In the genomic region with DNA sequence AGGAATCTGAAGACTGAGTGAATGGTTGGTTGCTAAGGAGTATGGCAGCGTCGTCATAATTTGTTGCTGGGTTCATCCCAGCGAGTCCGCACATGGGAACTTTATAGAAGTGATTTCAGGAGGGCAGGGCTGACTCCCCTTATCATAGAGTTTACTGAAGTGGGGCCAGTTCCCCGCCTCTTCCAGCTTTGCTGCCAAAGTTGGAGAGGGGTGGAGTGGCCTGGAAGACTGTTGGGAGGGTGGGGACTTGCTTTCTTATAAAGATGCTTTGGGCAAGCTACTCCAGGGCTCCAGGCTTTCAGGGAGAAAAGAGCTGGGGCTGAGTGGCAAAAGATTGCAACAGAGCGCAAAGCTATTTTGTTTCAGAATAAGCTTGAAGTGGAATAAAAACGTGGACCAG, we compare ENCODE assay signal across 8 mouse cellular contexts. TPM values are rescaled to one million over a fixed set of nuclear protein-coding genes. Genes with fewer than 3 reads are reported as not detected.
A peak's percentile ranks its signal among the peaks of the same experiment; 100 is the strongest.
DNase-seq lines count a peak whose midpoint lies in the region; ATAC-seq lines count a peak whose summit lies in the region.

No protein-coding gene starts in this region.

- no peak overlapping the region for H3K27ac ChIP-seq in embryonic facial prominence, embryonic 12.5 days
- H3K27ac ChIP-seq in heart, embryonic 16.5 days (ENCODE audit: low read length), result no peak overlapping the region
- H3K27ac ChIP-seq in midbrain, embryonic 12.5 days (replicated peaks), result no peak overlapping the region

- H3K4me2 ChIP-seq in embryonic facial prominence, embryonic 12.5 days (replicated peaks), result peak overlapping the region; percentile 91; the same call in 1 of the 2 replicates
- H3K4me2 ChIP-seq in heart, embryonic 16.5 days (ENCODE audit: low read depth, low read length), result peak overlapping the region; percentile 99
- peak overlapping the region; percentile 96 for H3K4me2 ChIP-seq in midbrain, embryonic 12.5 days (replicated peaks)

- H3K36me3 ChIP-seq in embryonic facial prominence, embryonic 12.5 days, result no peaks in the 10 kb centered on the region
- no peaks in the 10 kb centered on the region for H3K36me3 ChIP-seq in heart, embryonic 16.5 days (ENCODE audit: control insufficient read depth, insufficient read depth)
- H3K36me3 ChIP-seq in midbrain, embryonic 12.5 days, result no peaks in the 10 kb centered on the region

- H3K9me3 ChIP-seq in embryonic facial prominence, embryonic 12.5 days, result no peaks in the 10 kb centered on the region
- H3K9me3 ChIP-seq in heart, embryonic 16.5 days (replicated peaks; ENCODE audit: control insufficient read depth, low read length), result no peaks in the 10 kb centered on the region
- no peaks in the 10 kb centered on the region for H3K9me3 ChIP-seq in midbrain, embryonic 12.5 days

- no peak overlapping the region for H3K9ac ChIP-seq in embryonic facial prominence, embryonic 12.5 days
- H3K9ac ChIP-seq in heart, embryonic 16.5 days (ENCODE audit: low read length), result no peak overlapping the region
- H3K9ac ChIP-seq in midbrain, embryonic 12.5 days (replicated peaks), result no peak overlapping the region

- DNase-seq in Muller cell, postnatal 12 days (ENCODE audit: inconsistent ontology term), result peak; percentile 16
- DNase-seq in kidney, postnatal 4 days, result peak; percentile 38 to 47
- DNase-seq in adipocyte (ENCODE audit: low spot score), result no peak
- no peak for DNase-seq in spleen, adult 12 weeks (ENCODE audit: low spot score)
- no peak for DNase-seq in thymus, postnatal 4 days

- peaks cover 19% of the 10 kb centered on the region for H3K27me3 ChIP-seq in embryonic facial prominence, embryonic 12.5 days
- peaks cover 23% of the 10 kb centered on the region for H3K27me3 ChIP-seq in heart, embryonic 16.5 days (ENCODE audit: control insufficient read depth, insufficient read depth, low read length)
- peaks cover 43% of the 10 kb centered on the region for H3K27me3 ChIP-seq in midbrain, embryonic 12.5 days

- WGBS in embryonic facial prominence, embryonic 12.5 days, result 50% methylated on average over 7 of the region's 7 CpGs
- WGBS in heart, embryonic 16.5 days, result 17% methylated on average over 7 of the region's 7 CpGs
- WGBS in midbrain, embryonic 12.5 days, result 45% methylated on average over 7 of the region's 7 CpGs

- H3K4me3 ChIP-seq in embryonic facial prominence, embryonic 12.5 days, result no peak overlapping the region
- H3K4me3 ChIP-seq in heart, embryonic 16.5 days (ENCODE audit: low read length), result peak overlapping the region; percentile 65
- H3K4me3 ChIP-seq in midbrain, embryonic 12.5 days, result peak overlapping the region; percentile 58; the same call in 1 of the 2 replicates

- H3K4me1 ChIP-seq in embryonic facial prominence, embryonic 12.5 days, result peaks cover 9% of the 10 kb centered on the region
- peaks cover 9% of the 10 kb centered on the region for H3K4me1 ChIP-seq in heart, embryonic 16.5 days (ENCODE audit: control insufficient read depth, insufficient read depth, low read length)
- peaks cover 9% of the 10 kb centered on the region for H3K4me1 ChIP-seq in midbrain, embryonic 12.5 days

- no peak for ATAC-seq in embryonic facial prominence, embryonic 12.5 days (ENCODE audit: insufficient number of reproducible peaks, insufficient read depth, low FRiP score, low TSS enrichment)
- ATAC-seq in heart, embryonic 16.5 days (replicated peaks; ENCODE audit: extremely low read depth, insufficient read depth, low FRiP score), result peak; percentile 65
- no peak for ATAC-seq in midbrain, embryonic 12.5 days (ENCODE audit: low FRiP score, low read depth)

RNA-seq across cellular contexts. Expression of a gene that starts 0.7 kb away (rescaled TPM):
- polyA plus RNA-seq in embryonic facial prominence, embryonic 12.5 days (2016; fragmentation: Nextera tagmentation; extraction: Ambion mirVana), result 30.3 and 38.3 TPM in 2 replicates
- polyA plus RNA-seq in heart, embryonic 16.5 days (2015; fragmentation: Nextera tagmentation; extraction: Ambion mirVana), result 7.9 and 11.7 TPM in 2 replicates
- polyA plus RNA-seq in midbrain, embryonic 12.5 days (2016; fragmentation: Nextera tagmentation; extraction: Ambion mirVana), result 9.1 and 10.2 TPM in 2 replicates

Comparison
In these comparisons a context has a peak if more than half of its experiments do, and no peak if none do; other contexts are left out.
1. DNase-seq: peak in Muller cell, postnatal 12 days (single experiment) and kidney, postnatal 4 days (2 of 2); none in adipocyte (single experiment), spleen, adult 12 weeks (single experiment) and thymus, postnatal 4 days (single experiment).
2. Peak in every context shown above with its lines, with median percentiles within 50 percentile points of each other: H3K4me2 ChIP-seq.